Mouse (Mus musculus) gastrocnemius, postnatal 10 days (tissue): ENCODE measurements around the gene Nol4l. TPM values are rescaled to one million over a fixed set of nuclear protein-coding genes. Genes with fewer than 3 reads are reported as not detected.
"Not testable (repeated sequence)": the region's sequence is repeated elsewhere in the genome, so short reads cannot be mapped to it uniquely, and the experiment has no call there.

Source experiments
- DNase-seq: peaks from one replicate; pipeline ENCODE4 v3.0.0; 2021; ENCODE audit warnings: mixed read lengths
- total RNA-seq, 2 experiments: library from RNA; stranded (reverse); gene quantifications; 2 replicates each; pipeline ENCODE4 v1.2.3; 2021

Gene Nol4l
- total RNA-seq, 2 experiments from 2014 or later: 4.3 to 6.3 TPM

DNA sequence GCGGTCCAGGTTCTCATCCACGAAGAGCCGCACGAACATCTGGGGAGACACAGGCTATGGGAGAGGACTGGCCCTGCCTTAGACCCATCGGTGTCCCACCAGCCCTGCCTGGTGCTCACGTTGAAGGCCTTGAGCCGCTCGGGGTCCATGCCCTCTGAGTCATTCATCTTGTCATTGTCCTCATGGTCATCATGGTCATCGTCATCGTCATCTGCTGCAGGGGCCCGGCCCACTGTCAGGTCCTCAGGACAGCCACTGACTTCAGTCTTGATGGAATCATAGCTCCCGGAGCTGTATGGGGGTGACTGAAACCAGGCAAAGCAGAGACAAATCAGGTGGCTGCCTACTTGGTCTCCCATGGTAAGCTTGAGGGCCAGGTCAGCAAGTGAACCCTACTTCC is 111.9 kb downstream of the Nol4l start:
- no peak for DNase-seq

DNA sequence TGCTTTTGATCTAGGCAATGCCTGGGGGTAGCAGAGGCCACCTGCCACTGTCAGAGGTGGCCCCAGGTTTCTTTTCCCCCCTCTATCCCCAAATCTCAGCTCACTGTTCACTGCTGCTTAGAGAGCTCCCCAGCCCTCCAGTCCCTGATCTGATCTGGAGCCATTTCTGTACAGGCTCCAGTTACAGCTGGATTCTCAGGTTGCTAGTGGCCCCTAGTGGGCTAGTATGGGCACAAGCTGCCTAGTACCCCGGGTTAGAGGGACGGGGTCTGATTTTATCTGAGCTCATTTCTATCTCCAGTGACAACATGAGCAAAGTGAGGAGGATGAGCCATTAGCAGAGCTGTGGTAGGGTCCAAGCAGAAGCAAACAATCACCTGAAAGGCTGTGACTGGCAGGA is 115.2 kb downstream of the Nol4l start:
- no peak for DNase-seq

DNA sequence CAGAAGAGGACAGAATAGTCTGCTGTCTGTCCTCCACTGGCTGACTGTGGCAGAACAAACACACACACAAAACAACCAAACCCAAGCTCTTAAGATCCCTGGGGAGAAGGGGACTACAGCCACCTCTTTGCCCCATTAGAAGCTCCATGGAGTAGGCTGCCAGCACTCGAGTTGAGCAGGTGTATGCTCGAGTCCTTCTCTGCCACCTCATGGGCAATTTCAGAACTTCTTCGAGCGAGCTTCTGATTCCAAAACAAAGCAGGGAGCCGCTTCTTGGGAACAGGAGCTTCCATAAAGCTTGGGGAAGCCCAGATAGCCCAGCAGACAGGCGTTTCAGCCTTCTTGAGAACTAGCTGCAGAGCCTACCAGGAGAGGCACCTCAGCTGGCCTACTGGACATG is 117.2 kb downstream of the Nol4l start:
- no peak for DNase-seq

DNA sequence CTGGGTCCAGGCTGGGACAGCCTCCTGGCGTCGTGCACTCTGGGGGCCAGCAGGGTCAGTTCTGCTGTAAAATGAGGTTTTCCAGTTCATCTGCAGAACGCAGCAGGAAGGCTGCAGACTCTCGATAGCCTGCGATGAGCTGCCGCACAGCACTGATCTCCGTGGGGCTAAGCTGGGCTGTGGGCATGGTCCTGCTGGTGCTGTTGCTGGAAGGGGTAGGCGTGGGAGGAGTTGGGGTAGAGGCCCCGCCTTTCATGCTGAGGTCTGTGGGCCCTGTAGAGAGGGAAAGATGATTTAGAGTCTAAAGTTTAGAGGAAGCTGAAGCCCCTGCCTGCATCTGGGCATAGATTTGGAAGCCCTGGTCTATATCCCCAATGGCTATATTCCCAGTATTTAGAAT is 118.2 kb downstream of the Nol4l start:
- no peak for DNase-seq

DNA sequence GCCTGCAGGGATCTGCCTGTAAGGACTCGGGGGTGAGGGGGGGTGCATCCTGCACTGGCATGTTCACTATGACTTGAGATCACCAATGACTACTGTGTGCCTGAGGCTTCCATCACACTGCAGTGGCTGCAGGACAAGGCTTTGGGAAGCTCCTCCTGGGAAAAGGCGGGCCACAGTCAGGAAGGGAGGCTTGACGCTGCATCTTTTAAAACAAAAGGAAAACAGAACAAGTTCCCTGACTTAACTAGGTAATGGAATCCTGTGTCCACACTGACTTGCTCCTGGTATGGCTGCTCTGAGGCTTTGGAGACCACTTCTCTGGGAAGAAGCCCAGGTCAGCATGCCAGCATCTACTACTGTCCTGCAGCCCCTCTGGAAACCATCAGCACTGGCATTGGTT is 120.8 kb downstream of the Nol4l start:
- DNase-seq: no peak

DNA sequence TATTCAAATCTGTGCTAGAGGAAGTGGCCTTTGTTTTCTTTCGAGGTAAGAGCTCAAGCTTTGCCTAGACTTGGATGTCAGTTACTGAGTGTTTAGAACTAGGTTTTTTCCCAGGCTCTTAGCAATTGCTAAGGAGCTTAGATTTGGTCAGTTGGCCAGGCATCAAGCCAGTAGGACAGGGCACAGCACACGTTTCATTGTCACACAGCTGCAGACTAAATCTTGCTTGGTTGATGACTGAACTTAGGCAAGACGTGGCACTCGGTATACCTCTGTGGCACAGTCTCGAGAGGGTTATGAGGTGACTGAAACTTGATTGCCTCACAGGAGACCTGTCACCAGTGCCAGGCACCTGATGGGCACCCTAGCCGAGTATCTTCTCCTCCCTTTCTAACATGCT is 122.9 kb downstream of the Nol4l start:
- no peak for DNase-seq

DNA sequence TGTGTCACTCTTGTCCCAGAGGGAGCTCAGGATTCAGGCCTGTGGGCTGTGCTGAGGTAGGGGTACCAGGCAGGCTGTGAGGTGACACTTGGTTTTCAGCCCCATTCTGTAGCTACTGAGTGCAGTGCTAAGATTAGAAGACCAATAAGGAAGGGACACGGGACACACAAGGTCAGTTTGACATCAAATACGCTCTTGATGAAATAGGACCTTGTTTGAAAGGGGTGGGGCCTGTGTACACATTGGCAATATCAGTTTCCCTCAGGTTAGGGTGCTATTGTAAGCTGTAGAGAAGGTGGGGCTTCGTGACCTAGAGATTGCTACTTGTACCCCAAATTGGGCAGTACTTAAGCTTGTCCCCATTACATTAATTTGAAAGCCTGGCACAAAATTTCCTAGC is 124.9 kb downstream of the Nol4l start:
- no peak for DNase-seq

DNA sequence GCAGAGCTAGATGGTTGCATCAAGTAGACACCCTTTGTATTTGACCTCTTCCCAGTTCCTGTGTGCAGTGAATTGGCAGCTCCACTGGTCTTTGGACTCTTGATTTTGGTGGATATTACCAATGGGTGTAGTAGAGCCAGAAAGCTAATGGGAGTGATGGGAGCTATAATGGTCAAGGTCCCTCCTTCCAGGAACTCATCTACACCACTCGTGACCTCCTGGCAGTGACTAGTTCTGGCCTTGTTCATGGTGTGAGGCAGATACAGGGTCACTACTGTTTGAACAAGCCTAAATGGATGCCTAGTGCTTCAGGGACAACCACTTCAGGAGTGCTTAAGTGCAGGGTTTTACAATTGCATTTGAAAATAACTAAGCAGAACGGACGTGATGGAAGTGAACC is 125.7 kb downstream of the Nol4l start:
- DNase-seq: no peak

DNA sequence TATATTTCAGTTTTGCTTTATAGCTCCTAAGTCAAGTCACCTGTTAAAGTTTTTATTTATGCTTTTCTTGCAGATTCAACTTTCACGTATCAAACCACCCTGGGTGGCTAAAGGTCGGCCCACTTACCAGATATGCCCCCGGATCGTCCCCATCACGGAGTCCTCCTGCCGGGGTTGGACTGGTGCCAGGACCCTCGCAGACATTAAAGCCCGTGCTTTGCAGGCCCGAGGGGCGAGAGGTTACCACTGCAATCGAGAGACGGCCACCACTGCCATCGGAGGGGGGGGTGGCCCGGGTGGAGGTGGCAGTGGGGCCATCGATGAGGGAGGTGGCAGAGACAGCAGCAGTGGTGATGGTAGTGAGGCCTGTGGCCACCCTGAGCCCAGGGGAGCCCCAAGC is 130.6 kb downstream of the Nol4l start:
- no peak for DNase-seq

DNA sequence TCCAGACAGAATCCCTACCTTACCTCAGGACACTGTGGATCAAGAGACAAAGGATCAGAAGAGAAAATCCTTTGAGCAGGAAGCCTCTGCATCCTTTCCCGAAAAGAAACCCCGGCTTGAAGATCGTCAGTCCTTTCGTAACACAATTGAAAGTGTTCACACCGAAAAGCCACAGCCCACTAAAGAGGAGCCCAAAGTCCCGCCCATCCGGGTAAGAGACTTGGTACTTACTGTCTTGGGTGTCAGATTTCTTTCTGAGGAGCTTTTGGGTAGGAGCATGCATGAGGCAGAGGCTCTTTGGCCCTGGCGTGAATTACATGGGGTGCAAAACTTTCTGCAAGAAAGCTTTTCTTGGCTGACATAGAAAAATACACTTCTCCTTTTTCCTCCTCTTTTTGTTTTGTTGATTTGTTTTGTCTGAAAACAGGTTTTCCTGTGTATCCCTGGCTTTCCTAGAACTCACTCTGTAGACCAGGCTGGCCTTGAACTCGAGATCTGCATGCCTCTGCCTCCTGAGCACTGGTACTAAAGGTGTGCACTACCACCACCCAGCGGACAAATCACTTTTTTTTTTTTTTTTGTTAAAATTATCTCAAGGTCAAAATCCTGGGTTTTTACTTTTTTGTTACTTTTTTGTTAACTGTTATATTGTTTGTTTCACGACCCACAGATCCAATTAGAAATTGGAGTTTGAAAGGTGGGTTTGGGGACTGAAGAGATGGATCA is 131.8 kb downstream of the Nol4l start:
- DNase-seq: no peak

DNA sequence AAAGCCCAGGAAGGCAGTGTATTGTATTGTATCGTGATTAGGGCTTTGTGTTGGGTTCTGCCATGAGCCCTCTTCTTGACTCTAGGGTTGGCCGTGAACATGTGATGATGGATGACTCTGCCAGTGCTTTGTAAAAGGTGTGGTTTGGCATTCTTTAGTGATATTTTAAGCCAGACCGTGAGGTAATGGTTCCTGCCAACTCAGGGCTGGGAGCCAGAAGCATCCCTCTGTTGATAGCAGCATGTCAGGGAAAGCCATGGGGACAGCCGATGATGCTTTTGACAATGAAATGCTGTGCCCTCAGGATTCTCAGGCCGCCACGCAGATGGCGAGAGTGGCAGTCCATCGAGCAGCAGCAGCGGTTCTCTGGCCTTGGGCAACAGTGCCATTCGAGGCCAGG is 136.7 kb downstream of the Nol4l start:
- no peak for DNase-seq

DNA sequence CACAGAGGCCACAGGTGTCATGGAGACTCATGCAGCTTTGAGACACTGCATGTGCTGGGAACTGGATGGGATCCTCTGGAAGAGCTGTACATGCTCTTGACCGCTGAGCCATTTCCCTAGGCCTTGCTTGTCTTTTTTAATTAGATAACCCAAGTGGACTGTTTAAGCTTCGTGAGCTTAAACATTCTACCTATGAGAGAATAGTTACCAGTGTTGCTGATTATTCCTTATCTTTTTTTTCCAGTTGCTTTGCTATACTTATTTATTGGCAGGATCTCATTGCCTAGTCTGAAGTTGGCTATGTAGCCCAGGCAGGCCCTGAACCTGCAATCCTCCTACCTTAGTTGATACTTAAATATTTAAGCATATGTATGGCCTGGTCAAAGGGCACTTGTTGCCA is 139.9 kb downstream of the Nol4l start:
- no peak for DNase-seq

DNA sequence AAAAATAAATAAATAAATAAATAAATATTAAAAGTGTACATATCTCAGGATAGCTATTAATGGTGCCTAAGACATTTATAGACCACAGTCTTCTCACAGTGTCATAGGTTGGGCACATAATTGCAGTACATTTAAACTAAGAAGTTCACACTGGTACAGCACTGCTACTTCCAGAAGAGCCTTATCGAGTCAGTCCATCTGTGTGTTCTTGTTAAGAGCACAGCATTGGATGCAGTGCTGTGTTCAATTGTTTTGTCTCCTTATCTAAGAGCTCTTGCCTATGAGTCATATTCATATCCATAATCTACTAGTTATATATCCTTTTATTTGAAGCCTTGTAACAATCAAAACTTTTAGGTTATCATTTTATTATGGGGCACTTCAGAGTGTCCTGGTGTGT is 149.3 kb downstream of the Nol4l start:
- no peak for DNase-seq

DNA sequence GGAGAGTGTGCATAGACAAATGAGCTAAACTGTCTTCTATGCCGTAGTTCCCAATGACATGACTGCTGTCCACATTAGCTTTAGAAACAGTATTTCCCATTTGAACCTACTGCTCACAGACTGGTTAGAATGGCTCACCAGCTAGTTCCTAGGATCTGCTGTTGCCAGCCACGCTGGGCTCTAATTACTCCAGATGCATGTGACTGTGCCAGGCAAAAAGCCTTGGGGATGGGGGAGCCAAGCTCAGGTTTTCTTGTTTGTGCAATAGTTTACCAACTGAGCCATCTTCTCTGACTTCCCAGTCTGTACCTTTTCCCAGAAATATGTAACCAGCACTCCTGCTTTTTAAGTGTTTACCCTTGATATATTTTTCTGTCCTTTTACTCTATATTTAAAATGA is 154.4 kb downstream of the Nol4l start:
- no peak for DNase-seq

DNA sequence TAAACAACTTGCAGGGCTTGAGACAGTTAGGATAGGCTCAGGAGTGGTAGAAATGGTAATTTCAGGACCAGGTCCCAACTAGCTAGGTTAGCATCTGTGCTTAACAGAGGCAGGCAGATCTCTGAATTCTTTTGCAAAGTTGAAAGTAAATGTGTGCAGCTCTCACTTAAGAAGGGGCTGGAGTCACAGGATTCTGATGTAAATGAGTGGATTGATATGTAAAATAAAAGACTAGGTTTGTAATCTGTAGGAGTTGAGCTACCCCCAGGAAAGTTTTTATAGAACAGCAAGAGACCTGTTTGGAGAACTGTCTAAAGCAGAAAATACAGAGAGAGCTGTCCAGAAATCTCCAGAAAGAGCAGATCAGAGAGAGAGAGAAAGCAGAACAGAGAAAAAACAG is 158.9 kb downstream of the Nol4l start:
- no peak for DNase-seq

DNA sequence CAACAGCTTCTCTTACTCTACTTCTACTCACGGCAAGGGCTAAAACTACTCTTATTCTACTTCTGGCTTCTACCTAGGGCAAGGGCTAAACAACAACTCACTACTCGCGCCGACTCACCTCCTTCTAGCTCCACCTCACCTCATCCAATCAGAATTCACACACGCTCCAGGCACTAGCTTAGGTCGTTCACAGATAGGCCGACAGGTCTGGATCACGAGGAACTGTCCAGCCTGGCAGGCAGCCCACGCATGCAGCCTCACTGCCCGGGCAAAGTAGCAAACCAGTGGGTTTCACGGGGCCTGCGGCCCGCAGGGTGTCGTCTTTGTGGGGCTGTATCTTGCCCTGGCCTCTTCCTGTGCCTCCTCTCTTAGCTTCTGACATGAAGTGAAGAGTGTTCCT is 165.2 kb downstream of the Nol4l start:
- not testable (repeated sequence) for DNase-seq

DNA sequence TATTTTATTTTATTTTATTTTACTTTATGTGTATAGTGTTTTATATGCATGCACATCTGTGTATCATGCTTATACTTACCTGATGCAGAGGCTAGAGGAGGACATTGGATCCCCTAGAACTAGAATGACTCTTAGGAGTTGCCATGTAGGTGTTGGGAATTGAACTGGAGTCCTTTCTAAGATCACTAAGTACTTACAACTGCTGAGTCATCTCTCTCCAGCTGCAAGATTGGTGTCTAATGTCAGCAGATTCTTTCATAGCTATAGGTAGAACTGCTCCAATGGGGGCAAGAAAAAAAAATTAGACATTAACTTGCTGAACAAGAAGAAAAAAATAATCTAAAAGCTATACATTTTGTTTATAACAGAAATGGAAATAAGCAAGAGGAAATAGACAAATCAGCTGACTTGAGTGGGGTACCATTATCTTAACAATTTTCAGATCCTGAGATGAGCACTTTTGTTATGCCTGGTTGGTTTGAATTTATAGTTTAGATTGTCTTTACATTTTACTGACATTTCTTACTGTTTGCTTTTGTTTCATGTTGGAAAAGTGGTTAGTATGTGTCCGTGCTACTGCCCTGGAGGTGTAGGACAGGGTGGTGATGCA is 168.6 kb downstream of the Nol4l start:
- no peak for DNase-seq

Other genes starting within 250 kb of the Nol4l start
- 1 to 10 TPM; 6.0 to 6.9 TPM for gene Kif3b, start 238.6 kb downstream of the Nol4l start, total RNA-seq
- 10 to 100 TPM; 14.7 to 19.6 TPM for gene Asxl1, start 184.1 kb downstream of the Nol4l start, total RNA-seq
- not detected for gene 4930404H24Rik, start 37.2 kb downstream of the Nol4l start, total RNA-seq
- gene Commd7, start 102.8 kb upstream of the Nol4l start, total RNA-seq: 10 to 100 TPM; 16.6 to 21.5 TPM
- 1 to 10 TPM; 1.3 to 3.1 TPM for gene Dnmt3b, start 119.5 kb upstream of the Nol4l start, total RNA-seq
- not detected for gene Dnmt3c, start 166.7 kb upstream of the Nol4l start, total RNA-seq
- gene Mapre1, start 211.3 kb upstream of the Nol4l start, total RNA-seq: 10 to 100 TPM; 77.6 to 87.5 TPM
- gene Efcab8, start 250.0 kb upstream of the Nol4l start, total RNA-seq: under 1 TPM; 0.26 to 0.50 TPM